Mouse (Mus musculus): Measurements from ENCODE around the gene Acadvl.
"Not testable (repeated sequence)": the region's sequence is repeated elsewhere in the genome, so short reads cannot be mapped to it uniquely, and the experiment has no call there.

Acadvl gene

GRCm38 (mm10) chr11:70027397-70027796 lies 12.2 kb upstream of the Acadvl start:
- DNase-seq (ENCODE audit: low spot score), result no peak

GRCm38 (mm10) chr11:70026689-70027088 lies 11.5 kb upstream of the Acadvl start:
- peak; percentile 77 for DNase-seq (ENCODE audit: low spot score)

- no peak for DNase-seq (ENCODE audit: low spot score)
Observed at GRCm38 (mm10) chr11:70024151-70024514, 8.9 kb upstream of the Acadvl start.

GRCm38 (mm10) chr11:70023481-70024150 lies 8.4 kb upstream of the Acadvl start:
- peak; percentile 73 for DNase-seq (ENCODE audit: low spot score)

GRCm38 (mm10) chr11:70021264-70022132 lies 6.3 kb upstream of the Acadvl start:
- DNase-seq (ENCODE audit: low spot score), result peak; percentile 100

- peak; percentile 92 for DNase-seq (ENCODE audit: low spot score)
Observed at GRCm38 (mm10) chr11:70020731-70021263, 5.6 kb upstream of the Acadvl start.

- no peak for DNase-seq (ENCODE audit: low spot score)
Observed at GRCm38 (mm10) chr11:70020022-70020631, 4.9 kb upstream of the Acadvl start.

- no peak for DNase-seq (ENCODE audit: low spot score)
Observed at GRCm38 (mm10) chr11:70019495-70020021, 4.3 kb upstream of the Acadvl start.

GRCm38 (mm10) chr11:70018131-70018990 lies 3.1 kb upstream of the Acadvl start:
- DNase-seq (ENCODE audit: low spot score), result peak; percentile 84

- no peak for DNase-seq (ENCODE audit: low spot score)
Observed at GRCm38 (mm10) chr11:70017199-70017767, 2.1 kb upstream of the Acadvl start.

GRCm38 (mm10) chr11:70016669-70017068 lies 1.5 kb upstream of the Acadvl start, which contains the start of gene Dlg4:
Gene Dlg4, plus strand, starts transcription at chr11:70016942.
- no peak for DNase-seq (ENCODE audit: low spot score)

- DNase-seq (ENCODE audit: low spot score), result not testable (repeated sequence)
Observed at GRCm38 (mm10) chr11:70016177-70016576, 966 bp upstream of the Acadvl start.

- DNase-seq (ENCODE audit: low spot score), result no peak
Observed at GRCm38 (mm10) chr11:70015677-70016076, 466 bp upstream of the Acadvl start.

- DNase-seq (ENCODE audit: low spot score), result no peak
Observed at GRCm38 (mm10) chr11:70014051-70014450, 1.2 kb downstream of the Acadvl start.

- no peak for DNase-seq (ENCODE audit: low spot score)
Observed at GRCm38 (mm10) chr11:70013408-70013807, 1.8 kb downstream of the Acadvl start.

- no peak for DNase-seq (ENCODE audit: low spot score)
Observed at GRCm38 (mm10) chr11:70012931-70013330, 2.3 kb downstream of the Acadvl start.

- no peak for DNase-seq (ENCODE audit: low spot score)
Observed at GRCm38 (mm10) chr11:70010961-70011360, 4.2 kb downstream of the Acadvl start.

GRCm38 (mm10) chr11:70010548-70010947 lies 4.7 kb downstream of the Acadvl start:
- no peak for DNase-seq (ENCODE audit: low spot score)

GRCm38 (mm10) chr11:70010033-70010432 lies 5.2 kb downstream of the Acadvl start:
- DNase-seq (ENCODE audit: low spot score), result no peak

- DNase-seq (ENCODE audit: low spot score), result no peak
Observed at GRCm38 (mm10) chr11:70005521-70005920, 9.7 kb downstream of the Acadvl start.

GRCm38 (mm10) chr11:70002471-70002870 lies 12.7 kb downstream of the Acadvl start:
- no peak for DNase-seq (ENCODE audit: low spot score)
